Mouse (Mus musculus): ENCODE data around the gene Pxt1.

DNA sequence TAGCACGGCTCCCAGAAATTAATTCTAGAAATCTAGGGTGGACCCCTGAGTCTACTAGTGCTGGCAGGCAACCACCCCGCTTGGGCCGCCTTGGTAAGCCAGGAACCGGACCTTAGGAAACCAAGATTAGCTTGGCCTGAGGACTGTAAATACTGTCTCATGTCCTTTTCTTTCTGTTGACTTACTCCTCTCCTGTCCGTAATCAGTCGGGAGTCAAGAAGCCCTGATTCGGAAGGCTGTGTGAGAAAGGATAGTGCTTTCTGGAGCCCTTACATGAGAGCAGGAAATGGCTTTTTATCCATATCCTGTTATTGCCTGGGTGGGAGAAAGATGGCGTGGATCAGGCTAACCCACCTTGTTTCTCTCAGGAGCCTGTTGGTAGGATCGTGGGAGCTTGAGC is 9.6 kb upstream of the Pxt1 start:
- no peak for TF ChIP-seq EP300 (IDR thresholded peaks at IDR 0.05; ENCODE audit: insufficient read depth, low read depth, low read length)
- no peak for TF ChIP-seq POLR2A (IDR thresholded peaks at IDR 0.05; ENCODE audit: insufficient read depth, low read depth, low read length)
- TF ChIP-seq CTCF (IDR thresholded peaks at IDR 0.05): no peak

All from heart, adult 2 months (tissue).